Mouse (Mus musculus) heart, embryonic 14.5 days (tissue): ENCODE data around the gene Slc35b2. TPM values are rescaled to one million over a fixed set of nuclear protein-coding genes. Genes with fewer than 3 reads are reported as not detected.

Experiments
- ATAC-seq: fragments of 200-750 bp; cut with Nextera tagmentation; 2 replicates; pipeline ENCODE4 v1.8.0; 2017; ENCODE audit warnings: low read depth, moderate TSS enrichment; ENCODE audit not compliant: insufficient number of reproducible peaks, insufficient read depth, low FRiP score
- H3K27ac ChIP-seq, 2 experiments: fragments of 200-500 bp in 1 of 2; fragments of 300-500 bp in 1 of 2; sonication (generic) in 1 of 2; replicated peaks in 1 of 2; 2 replicates each; pipeline ENCODE4 v1.5.1; 2012 to 2014; ENCODE audit warnings: low read depth in 2 of 2, low read length in 2 of 2, control low read depth in 1 of 2, mild to moderate bottlenecking in 1 of 2, mixed read lengths in 1 of 2; ENCODE audit not compliant: control insufficient read depth in 1 of 2, insufficient read depth in 1 of 2
- H3K27me3 ChIP-seq: fragments of 300-500 bp; sonication (generic); 2 replicates; pipeline ENCODE4 v1.6.1; 2014; ENCODE audit warnings: mild to moderate bottlenecking, low read length, control low read depth; ENCODE audit not compliant: control insufficient read depth, insufficient read depth
- H3K36me3 ChIP-seq: fragments of 300-500 bp; sonication (generic); 2 replicates; pipeline ENCODE4 v1.6.1; 2014; ENCODE audit warnings: mild to moderate bottlenecking, control low read depth, low read length, mixed read lengths; ENCODE audit not compliant: control insufficient read depth, insufficient read depth
- H3K4me1 ChIP-seq, 2 experiments: fragments of 200-500 bp in 1 of 2; fragments of 300-500 bp in 1 of 2; sonication (generic) in 1 of 2; 2 replicates each; pipeline ENCODE4 v1.6.1; 2012 to 2014; ENCODE audit warnings: low read length in 2 of 2, control low read depth in 1 of 2, mixed read lengths in 1 of 2; ENCODE audit not compliant: control insufficient read depth in 2 of 2, insufficient read depth in 2 of 2
- H3K4me2 ChIP-seq: fragments of 300-500 bp; sonication (generic); 2 replicates; pipeline ENCODE4 v1.6.1; 2014; ENCODE audit warnings: mild to moderate bottlenecking, low read length
- H3K4me3 ChIP-seq, 2 experiments: fragments of 200-500 bp in 1 of 2; fragments of 300-500 bp in 1 of 2; sonication (generic) in 1 of 2; 2 replicates each; pipeline ENCODE4 v1.5.1; 2012 to 2014; ENCODE audit warnings: low read length in 2 of 2, mild to moderate bottlenecking in 2 of 2, control low read depth in 1 of 2, low read depth in 1 of 2, moderate library complexity in 1 of 2; ENCODE audit not compliant: control insufficient read depth in 1 of 2, insufficient read depth in 1 of 2
- H3K9ac ChIP-seq: fragments of 300-500 bp; sonication (generic); 2 replicates; pipeline ENCODE4 v1.6.1; 2014; ENCODE audit warnings: mild to moderate bottlenecking, low read length
- H3K9me3 ChIP-seq: fragments of 300-500 bp; sonication (generic); 2 replicates; pipeline ENCODE4 v1.6.1; 2016; ENCODE audit warnings: low read length, control low read depth; ENCODE audit not compliant: control insufficient read depth
- WGBS: fragments of 180-500 bp; shearing (Covaris S2); extraction: QIAGEN DNeasy Blood & Tissue Kit; methylation state at CpG from one replicate; pipeline ENCODE4 v1.1.7; 2014; 5-methylcytosine and 5-hydroxymethylcytosine counted together
- polyA plus RNA-seq: library from polyadenylated mRNA; unstranded; fragments of >200 nt; fragmentation: Nextera tagmentation; extraction: Ambion mirVana; gene quantifications from 2 replicates; pipeline ENCODE4 v1.2.1, GENCODE M21; 2014

The Slc35b2 gene
- polyA plus RNA-seq, 1 experiment from 2014 or later, result 91.3 TPM

- H3K4me1 ChIP-seq, result peaks cover 39 to 44% of the 10 kb centered on the region in 2 experiments
- no peak overlapping the region for H3K27ac ChIP-seq
- no peaks in the 10 kb centered on the region for H3K27me3 ChIP-seq
- H3K9me3 ChIP-seq, result no peaks in the 10 kb centered on the region
- no peak for ATAC-seq
- no peak overlapping the region for H3K4me2 ChIP-seq
- 87% methylated on average over 7 of the region's 7 CpGs for WGBS
- H3K36me3 ChIP-seq, result peaks cover 42% of the 10 kb centered on the region
- no peak overlapping the region for H3K9ac ChIP-seq
- H3K4me3 ChIP-seq, result no peak overlapping the region
Observed at GRCm38 (mm10) chr17:45588370-45588769, 24.7 kb downstream of the Slc35b2 start.

- 95% methylated on average over 7 of the region's 7 CpGs for WGBS
- H3K4me3 ChIP-seq, result no peak overlapping the region
Observed at GRCm38 (mm10) chr17:45589236-45589635, 25.6 kb downstream of the Slc35b2 start.

GRCm38 (mm10) chr17:45589844-45590243, 26.2 kb downstream of the Slc35b2 start:
- Histone ChIP-seq H3K27me3 (no peaks in the 10 kb centered on the region), H3K4me3 (no peak overlapping the region), H3K4me2 (no peak overlapping the region), H3K36me3 (peaks cover 42% of the 10 kb centered on the region), H3K9ac (no peak overlapping the region), H3K9me3 (no peaks in the 10 kb centered on the region), H3K27ac (no peak overlapping the region), H3K4me1 (peaks cover 43% of the 10 kb centered on the region in 2 experiments)
- no peak for ATAC-seq
- WGBS, result 88% methylated on average over 8 of the region's 8 CpGs

More at GRCm38 (mm10) chr17:45589236-45589635, 25.6 kb downstream of the Slc35b2 start:
- Histone ChIP-seq H3K27me3 (no peaks in the 10 kb centered on the region), H3K4me2 (no peak overlapping the region), H3K36me3 (peaks cover 42% of the 10 kb centered on the region), H3K9ac (no peak overlapping the region), H3K4me1 (peaks cover 43 to 44% of the 10 kb centered on the region in 2 experiments), H3K27ac (no peak overlapping the region), H3K9me3 (no peaks in the 10 kb centered on the region)
- no peak for ATAC-seq

- no peak overlapping the region for H3K4me2 ChIP-seq
- no peaks in the 10 kb centered on the region for H3K27me3 ChIP-seq
- no peak for ATAC-seq
- H3K9me3 ChIP-seq, result no peaks in the 10 kb centered on the region
- no peak overlapping the region for H3K4me3 ChIP-seq
- 78% methylated on average over 6 of the region's 6 CpGs for WGBS
- H3K36me3 ChIP-seq, result peaks cover 42% of the 10 kb centered on the region
- peaks cover 41 to 45% of the 10 kb centered on the region in 2 experiments for H3K4me1 ChIP-seq
- H3K27ac ChIP-seq, result no peak overlapping the region
- H3K9ac ChIP-seq, result no peak overlapping the region
Observed at GRCm38 (mm10) chr17:45590410-45590809, 26.7 kb downstream of the Slc35b2 start.

- Histone ChIP-seq H3K9ac (peak overlapping the region; percentile 55), H3K4me2 (peak overlapping the region; percentile 99), H3K9me3 (no peaks in the 10 kb centered on the region), H3K4me3 (peak overlapping the region; percentile 12 to 19; a peak in 3 of 4 replicates), H3K27me3 (no peaks in the 10 kb centered on the region), H3K27ac (peak overlapping the region; percentile 47 to 74), H3K36me3 (peaks cover 32% of the 10 kb centered on the region), H3K4me1 (peaks cover 43 to 51% of the 10 kb centered on the region in 2 experiments)
- peak; percentile 1; the same call in 1 of the 2 replicates for ATAC-seq
- 37% methylated on average over 16 of the region's 16 CpGs for WGBS
Observed at GRCm38 (mm10) chr17:45591701-45592605, 28.3 kb downstream of the Slc35b2 start.

- Histone ChIP-seq H3K9me3 (no peaks in the 10 kb centered on the region), H3K27me3 (no peaks in the 10 kb centered on the region), H3K9ac (peak overlapping the region; percentile 55), H3K4me3 (peak overlapping the region; percentile 12 to 19; a peak in 2 of 4 replicates), H3K27ac (peak overlapping the region; percentile 47 to 74), H3K36me3 (peaks cover 24% of the 10 kb centered on the region), H3K4me2 (peak overlapping the region; percentile 99), H3K4me1 (peaks cover 46 to 54% of the 10 kb centered on the region in 2 experiments)
- 27% methylated on average over 8 of the region's 8 CpGs for WGBS
- no peak for ATAC-seq
Observed at GRCm38 (mm10) chr17:45592606-45593431, 29.1 kb downstream of the Slc35b2 start.

GRCm38 (mm10) chr17:45593479-45593878, 29.8 kb downstream of the Slc35b2 start:
- H3K9ac ChIP-seq, result peak overlapping the region; percentile 55; the same call in 1 of the 2 replicates
- no peaks in the 10 kb centered on the region for H3K27me3 ChIP-seq
- peak overlapping the region; percentile 99 for H3K4me2 ChIP-seq
- peak overlapping the region in 1 of 2 experiments; percentile 74; a peak in 1 of 4 replicates for H3K27ac ChIP-seq
- peak overlapping the region; percentile 4 to 5; a peak in 2 of 4 replicates for H3K4me3 ChIP-seq
- peaks cover 46 to 54% of the 10 kb centered on the region in 2 experiments for H3K4me1 ChIP-seq
- peaks cover 19% of the 10 kb centered on the region for H3K36me3 ChIP-seq
- ATAC-seq, result no peak
- H3K9me3 ChIP-seq, result no peaks in the 10 kb centered on the region
- 38% methylated on average over 8 of the region's 8 CpGs for WGBS
